Mouse (Mus musculus) adrenal gland, postnatal 10 days (tissue): ENCODE measurements around the gene Cab39. TPM values are rescaled to one million over a fixed set of nuclear protein-coding genes. Genes with fewer than 3 reads are reported as not detected.
A peak's percentile ranks its signal among the peaks of the same experiment; 100 is the strongest.
"Not testable (repeated sequence)": the region's sequence is repeated elsewhere in the genome, so short reads cannot be mapped to it uniquely, and the experiment has no call there.

Experiments
- DNase-seq: peaks from one replicate; pipeline ENCODE4 v3.0.0; 2021; ENCODE audit warnings: mixed read lengths
- total RNA-seq, 2 experiments: library from RNA; stranded (reverse); gene quantifications; 2 replicates each; pipeline ENCODE4 v1.2.3; 2021

The Cab39 gene
- total RNA-seq, 2 experiments from 2014 or later = 118 to 121 TPM

DNA sequence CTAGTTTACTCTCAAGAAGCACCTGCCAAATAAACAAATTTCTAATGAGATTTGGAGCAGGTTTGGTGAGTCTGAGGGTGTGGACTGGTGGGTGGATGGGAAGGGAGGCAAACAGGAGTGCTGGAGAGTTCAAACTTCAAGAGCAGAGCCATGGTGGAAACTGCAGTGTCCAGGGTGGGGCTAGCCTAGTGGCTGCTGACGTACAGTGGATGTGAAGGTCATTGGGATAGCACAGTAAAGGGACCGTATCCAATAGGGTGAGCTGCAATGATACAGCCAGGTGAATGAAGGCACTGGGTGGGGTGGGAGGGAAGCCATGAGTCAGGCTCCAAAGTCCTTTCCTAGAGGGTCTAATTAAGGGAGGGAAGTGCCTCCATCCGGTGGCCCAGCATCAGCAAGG, 2.7 kb upstream of the Cab39 start:
- no peak for DNase-seq

DNA sequence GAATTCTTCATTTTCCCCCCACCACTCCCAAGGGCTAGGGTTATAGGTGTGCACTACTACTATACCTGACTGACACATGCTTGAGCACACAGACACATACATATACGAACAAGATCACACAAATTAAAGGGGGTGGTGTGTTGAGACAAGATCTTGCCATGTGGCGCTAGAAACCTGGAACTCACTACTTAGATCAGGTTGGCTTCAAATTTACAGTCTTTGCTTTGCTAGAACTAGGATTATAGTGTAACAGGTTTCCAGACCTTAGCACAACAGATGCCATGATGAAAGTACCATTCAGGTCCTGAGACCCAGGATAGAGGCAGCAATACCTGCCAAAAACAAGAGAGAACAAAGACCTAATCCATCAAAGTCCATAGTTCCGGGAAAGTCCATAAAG, 1.8 kb upstream of the Cab39 start:
- no peak for DNase-seq

DNA sequence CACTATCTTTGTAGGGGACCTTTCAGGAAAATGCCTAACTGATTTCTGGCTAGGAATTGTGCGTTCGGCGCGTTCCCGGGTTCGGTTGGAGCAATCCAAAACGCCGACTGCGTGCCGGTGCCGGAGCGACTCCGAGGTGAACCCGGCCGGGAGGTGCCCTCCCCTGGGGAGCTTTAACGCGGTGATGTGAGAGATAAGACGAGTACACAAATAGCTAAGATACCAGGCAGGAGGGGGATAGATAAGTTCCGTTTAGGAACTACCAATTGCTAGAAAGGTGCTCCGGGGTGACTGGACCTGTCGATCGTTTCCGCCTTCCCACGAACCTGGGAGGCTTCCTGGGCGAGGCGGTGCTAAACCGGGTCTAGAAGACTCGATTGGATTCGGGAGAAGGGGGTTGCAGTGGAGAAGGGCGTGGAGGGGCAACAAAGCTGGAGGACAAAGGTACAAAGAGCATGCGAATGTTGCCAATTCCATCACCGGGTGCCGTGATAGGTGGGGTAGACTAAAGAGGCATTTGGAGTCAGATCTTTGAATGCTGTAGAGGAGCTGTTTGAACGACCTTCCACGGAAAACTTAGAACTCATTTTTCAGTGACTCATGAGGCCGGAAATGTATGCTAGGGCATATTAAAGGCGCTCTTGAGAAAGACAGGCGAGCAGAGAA, 998 bp downstream of the Cab39 start:
- peak; percentile 58 for DNase-seq

DNA sequence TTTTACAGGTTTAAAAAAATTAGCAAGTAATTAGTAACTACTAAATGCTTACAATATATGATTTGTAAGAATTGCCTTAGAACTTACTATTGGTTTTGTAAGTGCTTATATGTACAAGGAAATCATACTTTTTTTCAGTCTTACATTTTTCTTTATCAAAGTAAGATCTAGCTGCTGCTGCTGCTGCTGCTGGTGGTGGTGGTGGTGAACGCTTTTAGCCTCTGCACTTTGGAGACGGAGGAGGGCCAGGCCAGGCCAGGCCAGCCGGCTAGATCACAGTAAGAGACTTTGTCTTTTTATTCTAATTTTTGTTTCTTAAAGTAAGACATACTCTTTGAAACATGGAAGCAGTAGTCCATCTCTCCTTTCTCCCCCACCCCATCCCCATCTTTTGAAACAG, 2.0 kb downstream of the Cab39 start:
- DNase-seq = no peak

DNA sequence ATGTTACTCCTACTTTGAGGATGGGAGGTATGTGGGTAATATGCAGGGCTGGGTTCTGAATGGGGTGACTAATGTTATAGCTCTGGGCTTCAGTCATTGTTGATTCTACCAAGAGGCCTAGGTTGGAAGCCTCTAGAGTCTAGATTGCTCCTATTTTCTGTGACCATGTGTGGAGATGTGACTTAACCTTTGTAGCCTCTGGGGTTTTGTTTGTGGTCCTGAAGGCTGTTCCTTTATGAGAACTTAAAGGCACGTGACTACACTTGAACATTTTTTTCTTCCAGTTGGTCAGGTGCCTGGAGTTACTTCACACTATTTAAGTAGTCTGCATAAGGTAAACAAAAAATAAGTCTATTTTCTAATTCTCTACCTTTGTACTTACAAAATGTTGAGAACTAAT, 6.5 kb downstream of the Cab39 start:
- no peak for DNase-seq

DNA sequence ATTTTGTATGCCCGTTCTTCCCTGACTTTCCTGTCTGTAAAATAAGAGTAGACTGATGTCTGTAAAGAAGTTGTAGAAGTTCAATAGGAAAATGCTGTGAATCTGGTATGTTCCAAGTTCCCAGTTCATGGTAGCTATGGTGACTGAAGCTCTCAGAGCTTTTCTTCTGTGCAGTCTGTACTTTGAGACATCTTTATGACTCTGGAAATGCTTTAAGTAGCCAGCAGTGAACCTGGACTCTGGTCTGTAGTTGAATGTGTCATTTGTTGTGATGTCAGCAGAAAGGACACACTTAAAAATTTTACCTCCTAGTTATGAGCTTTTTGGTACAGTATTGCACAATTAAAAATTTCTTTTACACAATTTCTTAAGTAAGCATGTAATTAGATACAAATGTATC, 9.3 kb downstream of the Cab39 start:
- no peak for DNase-seq

DNA sequence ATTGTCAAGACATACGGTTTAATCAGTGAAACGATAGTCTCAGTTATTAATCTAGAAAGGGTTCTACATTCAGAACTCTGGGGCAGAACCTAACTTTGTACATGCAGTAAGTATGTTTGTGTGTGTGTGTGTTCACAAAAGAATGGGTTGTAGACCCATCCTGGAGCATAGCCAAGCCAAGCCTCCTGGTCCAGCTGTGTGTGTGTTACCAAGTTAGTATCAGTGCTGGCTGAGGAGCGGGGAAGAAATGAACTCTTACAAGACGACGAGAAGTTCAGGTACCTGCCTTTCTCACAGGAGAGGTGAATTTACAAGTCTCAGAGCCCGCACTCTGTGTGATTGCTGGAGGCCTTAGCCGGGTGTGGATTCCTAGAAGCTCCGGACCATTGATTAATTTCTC, 11.3 kb downstream of the Cab39 start:
- DNase-seq = no peak

DNA sequence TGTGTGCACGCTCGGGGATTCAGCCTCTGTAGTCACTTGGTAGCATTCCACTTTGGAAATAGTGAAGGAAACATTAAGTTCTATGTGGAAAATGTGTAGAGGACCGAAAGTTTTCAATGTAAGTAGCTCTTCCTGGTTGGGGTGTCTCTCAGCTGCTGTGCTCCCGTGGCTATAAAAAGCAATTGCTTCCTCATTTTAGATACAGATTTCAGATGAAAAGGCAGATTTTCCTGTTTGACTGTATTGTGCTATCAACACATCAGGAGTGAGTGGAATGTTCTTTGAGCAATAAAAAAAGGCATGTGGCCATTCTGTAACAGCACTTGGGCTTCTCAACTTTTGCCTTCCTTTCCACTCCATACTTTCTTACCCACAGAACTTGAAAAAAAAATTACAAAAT, 16.0 kb downstream of the Cab39 start:
- no peak for DNase-seq

DNA sequence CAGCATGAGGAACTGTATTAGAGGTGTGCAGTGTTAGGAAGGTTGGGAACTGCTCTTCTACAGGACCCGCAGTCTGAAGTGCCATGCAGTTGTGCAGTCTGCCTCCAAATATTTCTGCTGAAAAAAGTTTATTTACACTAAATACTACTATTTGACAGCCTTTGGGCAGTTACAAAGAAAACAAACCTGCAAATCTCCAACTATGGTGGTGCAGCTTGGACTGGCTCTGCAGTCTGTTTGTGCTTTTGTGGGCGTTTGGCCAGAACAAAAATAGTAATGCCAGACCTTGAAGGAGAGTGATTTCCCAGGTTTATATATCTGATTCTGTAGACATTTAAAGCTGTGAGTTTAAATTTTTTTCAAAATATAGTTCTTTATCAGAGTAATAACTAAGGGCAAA, 17.1 kb downstream of the Cab39 start:
- peak; percentile 48 for DNase-seq

DNA sequence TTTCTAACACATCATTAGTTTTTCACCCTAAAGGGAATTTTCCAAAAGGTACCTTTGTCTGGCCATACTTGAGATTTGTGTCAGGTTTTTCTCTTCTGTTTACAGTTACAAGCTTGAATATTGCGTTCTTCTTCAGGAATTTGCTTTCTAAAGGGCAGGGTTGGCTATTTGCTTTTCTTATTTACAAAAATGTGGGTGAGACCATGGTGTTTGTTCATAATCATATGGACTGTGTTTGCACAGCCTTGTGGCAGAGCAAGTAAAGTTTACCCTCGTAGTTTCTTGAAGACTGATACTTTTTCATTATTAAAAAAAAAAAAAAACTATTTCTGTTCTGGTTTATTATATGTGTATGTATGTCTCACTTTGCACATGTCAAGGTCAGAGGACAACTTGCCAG, 17.5 kb downstream of the Cab39 start:
- DNase-seq = no peak

DNA sequence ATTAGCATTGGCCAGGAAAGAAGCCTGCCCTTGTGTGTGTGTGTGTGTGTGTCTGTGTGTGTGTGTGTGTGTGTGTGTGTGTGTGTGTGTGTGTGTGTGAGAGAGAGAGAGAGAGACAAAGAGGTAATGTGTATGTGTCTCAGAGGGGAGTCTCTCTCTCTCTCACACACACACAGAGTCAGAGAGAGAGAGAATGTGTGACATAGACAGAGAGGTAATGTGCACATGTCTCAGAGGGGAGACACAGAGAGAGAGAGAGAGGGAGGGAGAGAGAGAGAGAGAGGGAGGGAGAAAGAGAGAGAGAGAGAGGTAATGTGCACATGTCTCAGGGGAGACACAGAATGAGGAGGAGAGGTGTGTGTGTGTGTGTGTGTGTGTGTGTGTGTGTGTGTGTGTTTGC, 21.0 kb downstream of the Cab39 start:
- DNase-seq = not testable (repeated sequence)

DNA sequence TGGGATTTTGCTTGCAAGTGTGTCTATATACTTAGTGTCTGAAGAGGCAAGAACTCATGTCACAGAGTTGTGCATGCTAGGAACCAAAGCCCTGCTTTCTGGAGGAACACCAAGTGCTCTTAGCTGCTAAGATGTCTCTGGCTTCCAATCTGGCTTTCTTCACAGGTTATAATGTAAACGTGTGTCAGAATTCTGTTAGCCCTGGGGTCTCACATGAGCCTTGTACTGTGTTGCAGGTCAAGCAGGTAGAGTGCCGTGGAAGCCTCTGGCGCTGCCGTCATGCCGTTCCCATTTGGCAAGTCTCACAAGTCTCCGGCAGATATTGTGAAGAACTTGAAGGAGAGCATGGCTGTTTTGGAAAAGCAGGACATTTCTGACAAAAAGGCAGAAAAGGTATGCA, 24.9 kb downstream of the Cab39 start:
- no peak for DNase-seq

DNA sequence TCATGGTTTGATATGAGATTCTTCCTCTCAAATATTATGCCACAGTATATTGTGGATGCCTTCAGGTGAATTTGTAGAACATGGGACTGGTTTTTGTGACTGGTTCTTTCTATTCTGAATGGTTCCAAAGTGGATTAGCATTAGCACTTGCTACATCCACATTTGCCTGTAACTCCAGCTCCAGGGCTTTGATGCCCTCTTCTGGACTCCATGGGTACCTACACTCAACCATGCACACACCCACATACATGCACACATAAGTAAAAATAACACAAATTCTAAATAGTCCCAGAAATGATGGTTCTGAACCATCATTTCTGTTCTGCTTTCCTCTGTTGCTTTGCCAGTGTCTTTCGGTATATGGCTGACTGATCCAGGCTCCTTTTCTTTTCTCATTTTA, 26.5 kb downstream of the Cab39 start:
- no peak for DNase-seq

DNA sequence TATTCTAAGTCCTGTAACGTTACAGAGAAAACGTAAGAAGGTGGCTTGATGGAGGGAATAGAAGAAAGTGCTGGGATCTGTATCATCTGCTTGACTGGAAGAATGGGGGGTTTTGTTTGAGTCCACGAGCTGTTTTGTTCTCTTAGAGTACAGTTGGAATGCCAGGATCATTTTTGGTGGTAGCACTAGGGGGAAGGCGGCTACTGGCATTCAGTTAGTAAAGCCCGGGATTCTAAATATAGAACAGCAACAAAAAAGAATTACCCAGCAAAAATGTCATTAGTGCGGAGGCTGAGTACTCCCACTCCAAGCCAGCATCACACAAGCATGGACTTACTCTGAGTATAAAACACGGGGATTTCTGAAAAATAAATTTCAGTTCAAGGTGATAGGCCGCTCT, 29.0 kb downstream of the Cab39 start:
- DNase-seq = no peak

DNA sequence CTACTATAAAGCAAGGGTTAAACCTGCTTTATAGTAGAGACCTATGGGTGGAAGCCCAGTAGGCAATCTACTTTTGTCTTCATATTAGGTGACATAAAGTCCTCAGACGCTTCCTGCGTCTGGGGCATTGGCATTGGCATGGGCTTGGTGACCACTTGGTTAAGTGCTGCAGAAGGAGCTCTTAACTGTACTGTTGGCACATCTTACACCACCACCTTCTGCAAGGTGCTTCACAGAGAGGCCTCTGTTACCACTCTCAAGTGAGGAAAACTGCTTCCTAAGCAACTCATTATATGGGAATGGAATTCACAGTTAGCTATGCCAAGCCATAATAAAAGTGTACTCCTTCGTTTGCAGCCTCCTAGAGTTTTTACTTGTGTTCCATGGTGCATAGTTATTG, 31.7 kb downstream of the Cab39 start:
- no peak for DNase-seq

DNA sequence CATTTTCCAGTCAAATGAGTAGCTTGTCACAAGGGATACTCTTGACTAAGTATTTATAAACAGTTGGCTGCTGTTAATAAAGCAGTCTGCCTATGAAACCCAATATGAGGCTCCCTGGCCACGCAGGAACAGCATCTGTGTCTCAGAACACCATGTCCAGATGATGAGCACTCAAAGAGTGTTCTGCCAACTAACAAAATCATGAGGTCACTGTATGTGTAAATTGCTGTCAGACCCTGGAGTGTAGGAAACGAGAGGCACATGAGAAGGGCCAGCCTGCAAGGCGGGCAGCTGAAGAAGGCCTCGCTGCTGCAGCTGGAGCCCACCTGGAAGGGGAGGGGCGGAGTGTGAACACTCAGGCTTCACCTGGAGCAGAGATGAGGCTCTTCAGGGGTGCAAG, 33.9 kb downstream of the Cab39 start:
- no peak for DNase-seq

DNA sequence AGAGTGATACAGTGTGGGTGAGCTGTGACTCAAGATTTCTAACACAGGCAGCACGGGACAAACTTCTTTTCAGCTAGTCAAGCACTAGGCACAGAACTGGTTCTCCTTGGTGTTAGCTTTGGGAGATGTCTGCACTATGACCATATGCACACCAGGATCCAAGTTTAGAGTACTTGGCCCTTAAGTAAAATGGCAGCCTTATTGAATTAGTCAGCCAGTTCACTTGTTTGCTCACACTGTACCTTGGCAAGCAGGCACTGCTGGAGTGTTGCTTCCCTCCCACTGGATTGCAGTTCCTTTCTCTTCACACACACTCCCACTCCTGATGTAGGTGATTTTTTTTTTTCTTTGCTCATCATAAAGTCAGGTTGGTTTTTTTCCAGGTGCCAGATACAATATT, 35.8 kb downstream of the Cab39 start:
- DNase-seq = no peak

DNA sequence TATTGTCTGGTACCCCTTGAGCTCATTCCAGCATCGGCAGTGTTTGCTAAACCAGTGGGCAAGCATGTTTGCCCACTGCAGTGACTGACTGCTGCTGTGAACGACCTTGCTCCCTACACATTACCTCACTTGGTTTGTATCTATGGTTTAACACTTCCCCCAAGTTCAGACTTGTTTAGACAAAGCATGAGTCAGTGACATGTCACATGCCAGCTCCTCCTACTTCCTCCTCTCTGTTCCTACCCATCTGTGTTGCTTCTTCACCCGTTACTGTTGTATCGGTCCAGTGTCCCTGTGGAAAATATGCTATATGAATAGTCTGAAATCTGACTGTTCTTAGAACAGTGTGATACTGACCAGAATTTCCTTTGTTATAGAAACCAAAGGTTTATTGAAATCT, 44.8 kb downstream of the Cab39 start:
- no peak for DNase-seq

DNA sequence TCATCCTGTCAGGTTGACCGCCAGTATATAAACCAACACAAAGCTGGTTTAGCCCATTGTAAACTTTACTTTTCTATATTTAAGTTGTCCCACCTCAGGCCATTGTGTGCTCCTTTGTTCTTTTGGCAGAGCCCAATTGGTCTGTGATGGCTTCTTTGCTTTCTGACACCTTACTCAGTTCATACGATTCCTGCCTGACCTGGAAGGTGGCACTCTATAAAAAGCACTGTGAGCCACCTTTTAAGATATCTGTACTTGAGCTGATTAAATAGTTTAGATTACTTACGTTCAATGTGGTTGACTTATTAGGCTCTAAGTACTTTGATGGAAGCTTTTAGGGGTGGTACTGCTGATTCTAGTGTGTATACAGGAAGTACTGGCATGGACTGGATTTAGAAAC, 46.1 kb downstream of the Cab39 start:
- DNase-seq = no peak

DNA sequence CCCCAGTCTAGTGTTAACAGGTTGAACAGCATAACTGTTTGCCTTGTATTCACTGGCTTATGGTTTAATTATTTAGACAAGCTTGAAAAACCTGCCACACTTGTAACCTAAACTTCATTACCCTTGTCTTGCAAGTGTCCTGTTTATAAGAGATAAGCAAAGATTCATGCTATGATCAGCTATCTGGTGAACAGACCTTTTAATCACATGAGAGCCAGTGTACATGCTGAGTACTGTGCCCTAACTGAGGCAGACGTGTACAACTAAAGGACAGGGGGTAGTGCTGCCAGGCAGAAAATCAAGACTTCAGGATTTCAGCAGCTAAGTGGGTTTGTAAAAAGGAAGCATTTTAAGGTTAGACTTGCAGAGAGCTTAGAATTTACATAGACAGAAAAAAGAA, 46.5 kb downstream of the Cab39 start:
- no peak for DNase-seq

DNA sequence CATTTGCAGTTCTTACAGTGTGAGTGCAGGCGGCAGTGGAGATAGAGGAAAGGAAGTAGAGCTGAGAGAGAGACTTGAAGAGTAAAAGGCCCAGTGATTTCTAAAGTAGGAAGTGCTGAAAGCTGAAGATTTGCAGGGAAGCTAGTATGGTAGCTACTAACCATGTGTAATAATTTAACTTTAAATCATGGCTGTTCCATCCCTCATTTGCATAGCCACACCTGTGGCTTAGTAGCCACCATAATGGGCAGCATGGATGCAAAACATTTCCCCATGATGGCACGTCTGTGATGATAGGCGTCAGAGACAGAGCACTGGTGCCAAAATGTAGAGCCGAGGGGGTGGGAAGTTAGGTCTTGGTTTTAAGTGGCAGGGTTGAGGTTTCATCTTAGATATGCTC, 47.2 kb downstream of the Cab39 start:
- DNase-seq = no peak

DNA sequence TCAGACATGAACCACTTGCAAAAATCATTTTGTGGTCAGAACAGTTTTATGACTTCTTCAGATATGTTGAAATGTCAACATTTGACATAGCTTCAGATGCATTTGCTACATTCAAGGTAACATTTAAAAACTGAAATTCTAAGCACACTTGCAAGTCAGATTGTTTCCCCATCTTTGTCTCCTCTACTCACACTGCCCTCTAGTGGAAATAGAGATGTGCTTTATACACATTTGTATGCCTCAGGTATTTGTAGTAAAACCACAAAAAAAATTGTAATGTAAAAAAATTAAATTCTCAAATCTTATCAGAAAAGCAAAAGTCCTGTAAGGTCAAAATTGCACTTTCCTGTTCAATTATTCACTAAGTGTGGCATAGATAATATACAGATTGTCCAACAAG, 49.0 kb downstream of the Cab39 start:
- no peak for DNase-seq

DNA sequence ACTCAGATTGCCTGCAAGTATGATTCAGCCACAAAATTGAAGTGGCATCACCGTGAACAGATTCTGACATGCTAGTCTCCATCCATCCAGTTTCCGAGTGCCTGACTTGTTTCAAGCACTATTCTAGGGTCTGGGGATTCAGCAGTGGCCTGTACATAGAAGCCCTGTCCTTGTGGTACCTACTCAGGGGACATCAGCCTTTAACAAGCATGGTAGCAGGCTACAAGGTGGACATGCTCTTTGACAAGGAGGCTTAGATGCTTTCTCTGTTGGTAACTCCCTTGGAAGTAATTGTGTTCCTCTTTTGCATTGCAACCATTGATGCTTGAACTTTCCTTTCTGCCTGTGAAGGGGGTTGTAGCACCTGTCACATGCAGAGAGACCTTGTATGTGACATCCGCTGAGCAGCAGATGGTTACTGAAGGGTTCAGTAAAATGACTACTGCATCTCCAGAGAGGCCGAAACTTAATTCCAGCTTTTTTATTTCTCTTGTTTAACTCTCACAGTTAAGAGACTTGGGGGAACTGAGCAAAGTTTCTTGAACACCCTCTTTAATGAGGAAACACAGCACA, 50.1 kb downstream of the Cab39 start:
- DNase-seq = no peak

DNA sequence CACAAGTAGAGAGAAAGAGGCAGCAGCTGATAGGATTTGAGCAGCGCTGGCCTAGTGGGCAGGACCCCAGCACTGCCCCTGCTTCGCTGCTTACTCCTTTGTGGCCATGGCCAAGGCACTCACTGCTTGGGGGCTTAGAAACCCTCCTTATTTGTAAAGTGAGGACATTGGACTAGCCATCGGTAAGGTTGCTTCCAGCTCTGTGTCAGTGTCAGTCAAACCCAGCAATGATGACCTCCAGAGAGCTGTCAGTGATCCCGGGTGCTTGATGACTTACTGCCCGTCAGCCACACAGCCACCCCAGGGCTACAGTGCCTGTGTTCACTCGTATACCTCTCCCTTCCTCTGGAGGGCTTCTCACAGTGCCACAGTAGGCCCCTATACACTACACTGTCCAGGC, 51.7 kb downstream of the Cab39 start:
- no peak for DNase-seq

DNA sequence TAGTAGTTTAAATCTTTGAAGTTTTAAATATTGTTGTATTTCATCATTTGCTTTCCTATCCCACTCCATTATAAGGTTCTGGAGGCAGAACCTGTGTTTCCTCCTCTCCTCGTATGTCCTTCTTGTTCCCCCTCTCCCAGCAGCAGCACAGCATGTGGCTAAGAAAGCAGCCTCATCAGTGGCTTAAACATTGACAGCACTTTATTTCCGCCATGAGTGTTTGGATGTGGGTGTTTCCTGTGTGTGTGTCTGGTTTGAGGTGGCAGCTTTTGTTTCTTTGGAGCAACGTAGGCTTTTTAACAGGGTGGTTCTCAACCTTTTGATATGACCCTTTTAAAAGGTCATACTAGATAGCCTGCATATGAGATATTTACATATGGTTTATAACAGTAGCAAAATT, 52.2 kb downstream of the Cab39 start:
- DNase-seq = no peak
